In the genomic region with DNA sequence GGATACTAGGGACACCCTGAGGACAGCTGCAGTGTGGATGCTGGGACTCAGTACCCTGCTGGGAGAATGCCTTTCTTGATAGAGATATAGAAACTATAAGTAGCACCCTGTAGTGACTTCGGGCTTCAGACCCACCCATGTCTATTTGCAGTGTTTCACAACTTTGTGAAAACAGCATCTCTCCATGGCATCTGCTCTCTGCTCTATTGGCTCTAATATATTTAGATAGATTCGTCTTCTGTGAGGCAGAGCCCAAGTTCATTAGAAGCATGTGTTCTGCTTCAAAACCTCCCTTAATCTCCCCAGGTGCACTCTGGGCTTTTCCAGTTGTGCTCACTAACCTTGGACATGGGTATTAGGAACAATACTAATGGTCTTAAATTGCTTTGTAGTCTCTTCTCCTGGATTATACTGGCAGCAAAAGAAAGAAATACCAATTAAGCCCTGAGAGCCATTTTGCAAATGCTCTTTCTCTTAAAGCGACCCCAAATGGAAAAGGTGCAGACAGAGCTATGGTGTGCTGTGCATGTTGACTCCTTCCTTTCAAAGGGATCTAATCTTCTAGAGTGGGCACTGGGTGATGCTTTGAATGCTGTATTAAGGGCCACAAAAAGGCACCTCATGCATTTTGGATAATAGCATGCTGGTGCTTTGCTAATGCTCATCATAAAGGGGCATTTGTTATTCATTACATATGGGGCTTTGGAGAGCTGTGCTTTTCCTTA, we compare ENCODE assay signal across 27 mouse cellular contexts.
A peak's percentile ranks its signal among the peaks of the same experiment; 100 is the strongest.
DNase-seq lines count a peak whose midpoint lies in the region; ATAC-seq and TF ChIP-seq lines count a peak whose summit lies in the region.
"Had no signal": no experiment of that assay in that cellular context is flagged by ENCODE, and none has a peak within 500 bp of the region (broad histone marks: within the 10 kb centered on the region; RNA-seq: fewer than 3 reads in every experiment).

No protein-coding gene starts in this region.

- peaks cover 5% of the 10 kb centered on the region; the same call in 1 of the 2 replicates for H3K27me3 ChIP-seq in forebrain, embryonic 13.5 days
- H3K27me3 ChIP-seq in forebrain, embryonic 16.5 days (replicated peaks; ENCODE audit: control insufficient read depth, insufficient read depth, low read length) = no peaks in the 10 kb centered on the region
- no peaks in the 10 kb centered on the region for H3K27me3 ChIP-seq in liver, embryonic 11.5 days (replicated peaks; ENCODE audit: control insufficient read depth, insufficient read depth, low read length)
- no peaks in the 10 kb centered on the region for H3K27me3 ChIP-seq in liver, embryonic 12.5 days (replicated peaks)
- H3K27me3 ChIP-seq in midbrain, embryonic 13.5 days = 0 out of 2 replicates have a peak, but pooled peaks cover 2% of the 10 kb centered on the region
- H3K27me3 ChIP-seq: kidney, embryonic 15.5 days; limb, embryonic 13.5 days; neural tube, embryonic 12.5 days had no signal

- no peak overlapping the region for H3K4me3 ChIP-seq in forebrain, embryonic 13.5 days
- H3K4me3 ChIP-seq in forebrain, embryonic 16.5 days (replicated peaks; ENCODE audit: low read length) = no peak overlapping the region
- H3K4me3 ChIP-seq in liver, embryonic 11.5 days (ENCODE audit: low read depth, low read length) = no peak overlapping the region
- no peak overlapping the region for H3K4me3 ChIP-seq in liver, embryonic 12.5 days
- H3K4me3 ChIP-seq in midbrain, embryonic 13.5 days (replicated peaks) = no peak overlapping the region
- H3K4me3 ChIP-seq: kidney, embryonic 15.5 days; left cerebral cortex, adult 2 months; limb, embryonic 13.5 days; myocyte; neural tube, embryonic 12.5 days had no signal

- no peak overlapping the region; the same call in 1 of the 2 replicates for H3K27ac ChIP-seq in forebrain, embryonic 13.5 days
- no peak overlapping the region for H3K27ac ChIP-seq in forebrain, embryonic 16.5 days (ENCODE audit: low read length)
- no peak overlapping the region for H3K27ac ChIP-seq in liver, embryonic 11.5 days (ENCODE audit: low read depth, low read length)
- no peak overlapping the region for H3K27ac ChIP-seq in liver, embryonic 12.5 days
- H3K27ac ChIP-seq in midbrain, embryonic 13.5 days = peak overlapping the region; percentile 31; the same call in 1 of the 2 replicates
- H3K27ac ChIP-seq: kidney, embryonic 15.5 days; left cerebral cortex, adult 2 months; limb, embryonic 13.5 days; liver, embryonic 14.5 days; neural tube, embryonic 12.5 days had no signal

- WGBS in forebrain, embryonic 13.5 days = 17% methylated on average over 3 of the region's 3 CpGs
- 20% methylated on average over 3 of the region's 3 CpGs for WGBS in forebrain, embryonic 16.5 days
- WGBS in liver, embryonic 11.5 days = 61% methylated on average over 3 of the region's 3 CpGs
- WGBS in liver, embryonic 12.5 days (ENCODE audit: insufficient replicate concordance) = 54% methylated on average over 3 of the region's 3 CpGs
- 14% methylated on average over 3 of the region's 3 CpGs for WGBS in midbrain, embryonic 13.5 days

- no peaks in the 10 kb centered on the region for H3K9me3 ChIP-seq in forebrain, embryonic 13.5 days (replicated peaks)
- H3K9me3 ChIP-seq in forebrain, embryonic 16.5 days (ENCODE audit: control insufficient read depth, low read length) = no peaks in the 10 kb centered on the region
- H3K9me3 ChIP-seq in liver, embryonic 11.5 days (ENCODE audit: control insufficient read depth, low read length) = no peaks in the 10 kb centered on the region
- H3K9me3 ChIP-seq in liver, embryonic 12.5 days (replicated peaks) = no peaks in the 10 kb centered on the region
- H3K9me3 ChIP-seq in midbrain, embryonic 13.5 days = no peaks in the 10 kb centered on the region
- H3K9me3 ChIP-seq: kidney, embryonic 15.5 days; limb, embryonic 13.5 days; neural tube, embryonic 12.5 days had no signal

- no peak overlapping the region for H3K9ac ChIP-seq in forebrain, embryonic 13.5 days
- H3K9ac ChIP-seq in forebrain, embryonic 16.5 days (replicated peaks; ENCODE audit: low read depth, low read length) = no peak overlapping the region
- H3K9ac ChIP-seq in liver, embryonic 11.5 days (ENCODE audit: low read depth, low read length) = no peak overlapping the region
- H3K9ac ChIP-seq in liver, embryonic 12.5 days = no peak overlapping the region
- H3K9ac ChIP-seq in midbrain, embryonic 13.5 days (replicated peaks) = no peak overlapping the region
- H3K9ac ChIP-seq: kidney, embryonic 15.5 days; limb, embryonic 13.5 days; liver, embryonic 14.5 days; lung, embryonic 14.5 days; neural tube, embryonic 12.5 days had no signal

- ATAC-seq in forebrain, embryonic 13.5 days = peak; percentile 60; the same call in 1 of the 2 replicates
- ATAC-seq in forebrain, embryonic 16.5 days = no peak
- ATAC-seq in liver, embryonic 11.5 days (replicated peaks; ENCODE audit: low FRiP score) = no peak
- no peak for ATAC-seq in liver, embryonic 12.5 days
- ATAC-seq in midbrain, embryonic 13.5 days = peak; percentile 66
- ATAC-seq: hindbrain, embryonic 16.5 days; Patski had no signal

- no peak for TF ChIP-seq CTCF in brain, embryonic 14.5 days (IDR thresholded peaks at IDR 0.05; ENCODE audit: borderline replicate concordance, extremely low read depth, insufficient read depth, insufficient read length)

- H3K36me3 ChIP-seq in forebrain, embryonic 13.5 days (ENCODE audit: poor library complexity, severe bottlenecking) = no peaks in the 10 kb centered on the region
- no peaks in the 10 kb centered on the region for H3K36me3 ChIP-seq in forebrain, embryonic 16.5 days (ENCODE audit: control insufficient read depth, insufficient read depth)
- no peaks in the 10 kb centered on the region for H3K36me3 ChIP-seq in liver, embryonic 11.5 days (ENCODE audit: control insufficient read depth, insufficient read depth, low read length)
- H3K36me3 ChIP-seq in liver, embryonic 12.5 days = no peaks in the 10 kb centered on the region
- no peaks in the 10 kb centered on the region for H3K36me3 ChIP-seq in midbrain, embryonic 13.5 days
- H3K36me3 ChIP-seq: kidney, embryonic 15.5 days; limb, embryonic 13.5 days; neural tube, embryonic 12.5 days had no signal

- no peak for TF ChIP-seq POLR2A in brain, embryonic 14.5 days (IDR thresholded peaks at IDR 0.05; ENCODE audit: borderline replicate concordance, extremely low read depth, insufficient read depth, insufficient read length, poor library complexity, severe bottlenecking)

- peaks cover 35% of the 10 kb centered on the region for H3K4me1 ChIP-seq in forebrain, embryonic 13.5 days
- peaks cover 5% of the 10 kb centered on the region; the same call in 1 of the 2 replicates for H3K4me1 ChIP-seq in forebrain, embryonic 16.5 days (replicated peaks; ENCODE audit: control insufficient read depth, insufficient read depth, low read length)
- H3K4me1 ChIP-seq in liver, embryonic 11.5 days (replicated peaks; ENCODE audit: control insufficient read depth, insufficient read depth, low read length) = no peaks in the 10 kb centered on the region
- peaks cover 38% of the 10 kb centered on the region for H3K4me1 ChIP-seq in liver, embryonic 12.5 days
- H3K4me1 ChIP-seq in midbrain, embryonic 13.5 days (replicated peaks) = peaks cover 32% of the 10 kb centered on the region
- H3K4me1 ChIP-seq: limb, embryonic 13.5 days had no signal

- no peak overlapping the region for H3K4me2 ChIP-seq in forebrain, embryonic 13.5 days
- H3K4me2 ChIP-seq in forebrain, embryonic 16.5 days (ENCODE audit: low read length) = no peak overlapping the region
- H3K4me2 ChIP-seq in liver, embryonic 11.5 days = no peak overlapping the region
- no peak overlapping the region for H3K4me2 ChIP-seq in liver, embryonic 12.5 days
- H3K4me2 ChIP-seq in midbrain, embryonic 13.5 days (replicated peaks) = no peak overlapping the region
- H3K4me2 ChIP-seq: heart, embryonic 11.5 days; kidney, embryonic 15.5 days; limb, embryonic 13.5 days; lung, embryonic 14.5 days; neural tube, embryonic 12.5 days had no signal

- peak; percentile 20 for DNase-seq in liver, embryonic 11.5 days (ENCODE audit: low spot score)
- peak; percentile 73 for DNase-seq in brain, embryonic 14.5 days (ENCODE audit: low read depth)
- DNase-seq in right cerebral cortex, postnatal 10 days (ENCODE audit: low spot score in 2 of 2) = no peak
- no peak for DNase-seq in testis, postnatal 14 days (ENCODE audit: low spot score)
- DNase-seq: adrenal gland, postnatal 10 days; cerebellum, adult 11 months; cerebellum, adult 9-10 months; cerebellum, postnatal 36 days; heart, postnatal 10 days; kidney, adult 18-20 months; kidney, postnatal 25 days; lung, embryonic 14.5 days; lung, postnatal 14 days; right cerebral cortex, postnatal 14 days had no signal

Comparison
In these comparisons a context has a peak if more than half of its experiments do, and no peak if none do; other contexts are left out.
1. ATAC-seq: peak in forebrain, embryonic 13.5 days (single experiment) and midbrain, embryonic 13.5 days (single experiment); none in forebrain, embryonic 16.5 days (single experiment), liver, embryonic 11.5 days (single experiment) and liver, embryonic 12.5 days (single experiment).
2. DNase-seq: peak in liver, embryonic 11.5 days (single experiment) and brain, embryonic 14.5 days (single experiment); none in right cerebral cortex, postnatal 10 days (0 of 2) and testis, postnatal 14 days (single experiment).